Mouse (Mus musculus) lung, adult 2 months (tissue): ENCODE data around the gene Pgm2.

Experiments used
- CTCF ChIP-seq: fragments of 200-500 bp; IDR thresholded peaks from 2 replicates; pipeline ENCODE4 v1.5.1; 2011; ENCODE audit warnings: mild to moderate bottlenecking, low read length, control low read depth; ENCODE audit not compliant: insufficient read depth
- POLR2A ChIP-seq: fragments of 200-500 bp; IDR thresholded peaks from 2 replicates; pipeline ENCODE4 v1.6.1; 2011; ENCODE audit warnings: low read depth, mild to moderate bottlenecking, control low read depth, low read length, borderline replicate concordance; ENCODE audit errors: extremely low read depth

- TF ChIP-seq CTCF: no peak
- TF ChIP-seq POLR2A: no peak
Measured at GRCm38 (mm10) chr5:64172884-64173283, 80.1 kb downstream of the Pgm2 start.
